Mouse (Mus musculus): ENCODE measurements around the gene Fam185a.

- TF ChIP-seq POLR2A (IDR thresholded peaks at IDR 0.05; ENCODE audit: insufficient read depth, low read length): no peak
- no peak for TF ChIP-seq CTCF (IDR thresholded peaks at IDR 0.05; ENCODE audit: low read depth, low read length)
- TF ChIP-seq EP300 (IDR thresholded peaks at IDR 0.05; ENCODE audit: insufficient read depth, low read depth, low read length): no peak
Observed at GRCm38 (mm10) chr5:21494781-21495180, 70.0 kb downstream of the Fam185a start.
